Mouse (Mus musculus) CD8-positive naive resting alpha-beta T cell, adult 2 months (primary cell): ENCODE results near the gene Dmtf1.

Experiments used
- DNase-seq, 2 experiments: peaks; one replicate each; pipeline ENCODE4 v3.0.0; 2022; ENCODE audit warnings: low read depth in 2 of 2, low spot score in 2 of 2

Gene Dmtf1

DNA sequence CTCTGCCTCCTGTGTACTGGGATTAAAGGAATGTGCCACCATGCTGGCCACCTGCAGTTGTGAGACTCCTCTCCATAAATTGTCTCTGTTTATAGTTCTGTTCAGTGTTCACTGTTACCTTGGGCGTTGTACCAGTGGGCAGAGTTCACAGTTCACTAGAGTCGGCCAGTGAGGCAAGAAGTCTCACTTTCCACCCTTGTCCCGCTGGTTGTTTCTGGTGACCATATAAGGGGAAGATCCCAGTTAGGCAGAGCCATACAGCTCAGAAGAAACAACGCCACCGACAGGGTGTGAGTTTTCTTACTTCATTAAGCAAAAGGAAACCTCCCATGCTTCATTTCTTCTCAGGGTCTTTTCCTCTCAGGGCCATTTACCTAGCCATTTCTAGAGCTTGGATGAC lies 53.1 kb downstream of the Dmtf1 start:
- DNase-seq: no peak

DNA sequence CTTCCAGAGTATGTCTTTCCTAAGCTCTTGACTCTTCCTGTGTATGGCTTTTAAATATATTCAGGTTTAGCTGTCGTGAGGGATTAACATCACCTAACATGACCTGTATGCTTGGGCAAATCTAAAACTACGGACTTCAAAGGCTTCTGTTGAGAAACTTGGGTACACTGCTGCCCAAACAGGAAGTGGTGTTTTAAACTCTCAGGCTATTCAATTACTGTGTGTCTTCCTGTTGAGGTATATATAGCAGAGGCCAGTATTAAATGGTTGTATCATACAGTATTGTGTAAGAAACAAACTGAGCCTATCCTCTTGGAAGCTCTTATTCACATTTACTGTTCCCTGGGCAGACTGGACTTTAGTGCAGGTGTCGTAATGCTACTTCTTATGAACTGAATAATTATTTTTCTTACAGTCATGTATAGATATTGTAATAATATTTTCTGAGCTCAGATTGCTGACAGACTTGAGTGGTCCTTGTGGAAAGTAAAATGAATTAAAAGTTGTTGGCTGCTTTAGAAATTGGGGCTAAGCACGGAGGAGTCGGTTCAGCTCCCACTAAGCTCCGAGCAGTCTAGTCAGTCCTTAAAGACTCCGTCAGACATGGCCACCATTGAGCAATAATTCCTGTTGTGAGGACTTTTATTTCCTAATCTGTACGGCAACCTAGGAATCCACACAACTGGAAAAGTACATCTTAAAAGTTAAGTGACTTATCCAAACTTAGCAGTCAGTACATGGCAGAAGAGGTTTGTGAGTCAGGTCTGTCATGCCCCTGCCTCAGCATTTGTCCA lies 54.1 kb downstream of the Dmtf1 start:
- DNase-seq: no peak

GRCm38 (mm10) chr5:9106806-9107205 lies 54.8 kb downstream of the Dmtf1 start:
- DNase-seq: no peak

- DNase-seq: no peak
Observed at GRCm38 (mm10) chr5:9103958-9104357, 57.6 kb downstream of the Dmtf1 start.

DNA sequence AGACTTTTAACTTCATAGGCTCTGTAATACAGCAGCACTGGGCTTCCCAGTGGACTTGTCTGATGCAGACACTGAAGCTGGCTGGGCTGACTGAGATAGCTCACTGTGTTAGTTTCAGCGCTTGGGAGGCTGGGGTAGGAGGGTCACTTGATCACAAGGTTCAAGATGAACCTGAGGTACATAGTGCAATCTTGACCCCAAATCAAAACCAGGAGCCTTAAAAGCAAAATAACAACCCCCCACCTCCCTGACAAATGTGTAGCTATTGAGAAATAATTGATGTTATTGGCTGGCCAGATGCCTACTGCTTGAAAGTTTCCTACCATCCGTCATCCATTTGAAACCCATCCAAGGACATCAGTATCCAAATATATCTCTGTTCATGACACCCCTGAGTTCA lies 58.9 kb downstream of the Dmtf1 start:
- no peak for DNase-seq

DNA sequence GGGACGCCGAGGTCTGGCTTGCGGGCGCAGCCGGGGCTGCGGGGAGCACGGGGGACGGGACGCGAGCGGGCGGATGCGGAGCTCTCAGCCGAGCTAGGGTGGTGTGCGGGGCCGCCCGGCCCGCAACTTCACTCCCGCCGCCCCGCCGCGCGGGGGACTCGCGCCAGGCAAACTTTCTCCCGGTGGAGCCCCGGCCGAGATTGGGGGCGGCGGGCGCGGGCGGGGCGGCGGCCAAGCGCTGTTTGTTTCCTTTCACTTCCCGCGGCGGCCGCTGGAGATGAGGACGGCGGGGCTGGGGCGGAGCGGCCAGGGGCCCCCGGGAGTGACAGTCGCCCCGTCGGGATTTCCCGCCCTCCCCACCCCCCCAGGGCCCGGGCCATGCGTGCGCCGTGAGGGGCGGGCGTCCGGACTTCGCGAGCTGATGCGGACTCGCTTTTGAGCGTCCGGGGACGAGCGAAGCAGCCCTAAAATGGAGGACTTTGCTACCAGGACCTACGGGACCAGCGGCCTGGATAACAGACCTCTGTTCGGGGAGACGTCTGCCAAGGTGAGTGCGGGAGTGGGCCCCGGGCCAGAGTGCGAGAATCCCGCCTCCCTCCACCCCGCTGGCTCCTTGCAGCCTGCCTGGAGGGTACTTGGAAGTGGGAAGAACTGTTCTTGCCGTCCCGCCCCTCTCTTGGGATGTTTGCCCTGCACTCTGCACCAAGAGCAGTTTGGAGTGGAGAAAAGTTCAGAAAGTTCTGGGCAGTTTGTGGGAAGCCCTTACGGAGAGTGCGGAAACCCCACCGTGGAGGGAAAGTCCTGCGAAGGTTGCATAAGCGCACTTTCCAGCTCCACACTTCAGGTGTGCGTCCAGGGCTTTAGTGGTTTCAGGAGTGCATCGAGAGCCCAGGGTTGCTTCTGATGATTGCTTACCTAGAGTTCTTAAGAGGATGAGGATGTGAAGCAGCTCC lies 60.5 kb downstream of the Dmtf1 start:
- DNase-seq: no peak

DNA sequence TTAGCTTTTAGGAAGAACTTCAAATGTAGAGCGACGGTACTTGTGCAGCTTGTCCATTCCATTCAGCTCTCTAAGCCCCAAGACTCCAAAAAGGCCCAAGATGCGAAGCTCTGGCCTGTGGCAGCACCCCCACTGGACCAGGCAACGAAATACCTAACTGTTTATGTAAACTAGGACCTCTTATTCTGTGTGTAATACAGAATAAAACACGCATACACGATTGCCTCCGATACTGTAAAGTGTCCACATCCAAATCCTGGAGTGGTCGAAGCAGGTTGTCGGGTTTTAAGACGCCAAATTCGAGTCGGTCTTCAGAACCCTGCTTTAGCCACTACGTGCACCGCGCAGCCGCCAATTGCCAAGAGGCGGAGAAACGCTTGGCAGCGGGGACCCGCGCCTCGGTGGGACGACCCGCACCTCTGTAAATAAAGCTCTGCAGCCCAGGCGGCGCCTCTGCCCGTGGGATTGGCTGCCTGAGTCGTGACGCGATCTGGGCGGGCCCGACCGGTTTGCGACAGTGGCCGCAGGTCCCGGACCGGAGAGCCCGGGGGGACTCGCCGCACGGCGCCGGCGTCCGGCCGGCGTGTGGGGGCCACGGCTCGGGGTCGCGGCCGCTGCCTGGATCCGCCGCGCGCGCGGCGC lies 61.2 kb downstream of the Dmtf1 start, which contains the start of gene Tmem243:
TSS of gene Tmem243 (plus strand) at position 462 of the 642 bp plus-strand sequence.
- DNase-seq: peak; percentile 69 to 77

DNA sequence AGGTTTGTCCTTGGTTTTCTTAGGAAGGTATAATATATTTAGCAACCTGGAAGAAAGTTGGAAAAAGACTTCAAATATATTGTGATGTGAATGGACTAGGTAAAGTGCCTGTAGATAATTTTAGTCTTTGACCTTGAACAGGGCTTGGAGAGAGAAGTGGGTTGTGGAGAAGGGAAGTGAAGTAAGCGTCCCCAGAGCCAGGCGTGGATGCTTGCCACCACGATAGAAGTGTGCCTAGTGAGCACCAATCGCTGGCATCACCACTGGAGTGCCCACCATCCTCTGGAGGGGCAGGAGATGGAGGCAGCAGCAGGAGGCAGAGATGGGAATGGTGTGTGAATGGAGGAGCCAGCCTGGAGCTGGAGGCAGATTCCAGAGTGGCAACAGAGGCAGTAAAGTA lies 68.1 kb downstream of the Dmtf1 start:
- no peak for DNase-seq

- DNase-seq: no peak
Observed at GRCm38 (mm10) chr5:9092716-9093115, 68.9 kb downstream of the Dmtf1 start.

DNA sequence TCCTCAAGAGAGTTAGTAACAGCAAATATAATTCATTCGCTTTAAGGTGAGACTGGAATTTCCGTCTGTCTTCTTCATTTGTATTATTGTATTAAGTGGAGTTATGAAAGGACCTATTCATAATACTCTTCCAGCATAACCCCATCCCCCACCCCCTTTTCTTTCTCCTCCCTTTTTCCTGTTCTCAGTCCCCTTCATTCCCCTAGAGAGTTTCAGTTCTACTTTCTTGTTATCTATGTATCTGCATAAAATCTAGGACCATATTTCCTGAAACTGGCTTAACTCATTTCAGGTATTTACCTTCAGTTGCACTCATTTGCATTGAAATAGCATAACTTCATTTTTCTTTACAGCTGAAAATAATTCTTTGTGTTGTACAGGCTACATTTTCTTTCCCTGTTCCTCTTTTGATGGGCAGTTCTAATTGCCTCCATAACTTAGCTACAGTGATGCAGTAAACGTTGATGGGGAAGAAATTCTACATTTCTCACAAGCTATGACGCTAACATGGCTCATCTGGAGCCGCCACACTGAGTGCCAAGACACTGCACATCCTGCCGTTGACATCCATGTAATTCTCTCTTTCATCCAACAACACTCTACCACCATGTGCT lies 71.0 kb downstream of the Dmtf1 start:
- DNase-seq: no peak

- DNase-seq: no peak
Observed at GRCm38 (mm10) chr5:9086924-9087719, 74.5 kb downstream of the Dmtf1 start.

DNA sequence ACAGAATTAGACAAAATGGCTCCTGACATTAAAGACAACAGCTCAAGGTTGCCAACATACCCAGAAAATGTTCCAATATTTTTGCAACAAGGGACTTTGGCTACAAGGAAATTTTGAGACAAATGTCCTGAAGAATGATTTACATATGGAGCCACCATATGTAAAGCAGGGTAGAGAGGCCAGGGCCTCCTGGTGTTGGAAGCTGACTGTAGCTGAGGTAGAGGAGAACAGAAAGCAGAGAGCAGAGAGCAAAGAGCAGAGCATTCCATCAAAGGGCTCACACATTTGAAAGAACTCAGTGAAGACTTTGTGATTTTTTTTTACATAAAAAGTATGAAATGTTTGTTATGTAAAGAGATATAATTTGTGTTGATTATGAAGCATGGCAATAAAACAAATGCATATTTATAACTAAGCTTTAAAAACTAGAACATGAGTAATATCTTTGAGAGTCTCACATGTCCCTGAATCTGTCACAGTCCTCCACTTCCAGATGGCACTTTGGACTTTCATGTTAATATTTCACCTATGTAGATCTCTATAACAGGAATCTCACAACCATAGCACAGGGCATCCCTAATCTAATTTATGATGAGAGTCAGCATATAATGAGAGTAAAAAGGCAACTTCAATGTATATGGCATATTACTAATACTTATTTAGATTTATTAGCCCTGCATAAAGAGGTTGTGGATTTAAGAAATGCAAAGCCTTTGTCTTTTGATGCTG lies 81.6 kb downstream of the Dmtf1 start:
- DNase-seq: no peak

- peak; percentile 19 to 51 for DNase-seq
Observed at GRCm38 (mm10) chr5:9073177-9073854, 88.3 kb downstream of the Dmtf1 start.

GRCm38 (mm10) chr5:9071360-9071759 lies 90.2 kb downstream of the Dmtf1 start:
- DNase-seq: no peak

- DNase-seq: no peak
Observed at GRCm38 (mm10) chr5:9069599-9070209, 91.9 kb downstream of the Dmtf1 start.

DNA sequence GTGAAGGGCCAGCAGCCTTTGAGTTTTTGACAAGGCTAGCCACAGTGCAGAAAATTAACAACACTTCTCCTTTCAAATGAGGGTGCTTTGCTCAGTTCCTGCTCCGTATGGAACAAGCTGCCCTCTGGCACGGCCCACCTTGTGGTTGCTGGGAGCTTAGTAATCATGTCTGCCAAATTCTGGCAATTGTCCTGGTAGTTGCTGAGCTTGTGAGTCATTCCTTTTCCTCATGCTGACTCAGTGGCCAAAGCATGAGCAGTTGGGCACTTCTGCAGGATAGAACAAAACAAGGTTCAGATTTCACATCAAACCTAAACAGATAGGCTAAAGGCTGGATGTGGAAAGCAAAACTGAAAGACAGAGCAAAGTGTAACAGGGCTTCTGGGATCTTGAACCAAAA lies 92.7 kb downstream of the Dmtf1 start:
- DNase-seq: no peak
